Mouse (Mus musculus) ES-Bruce4 (cell line): ENCODE data around the gene Uba2. TPM values are rescaled to one million over a fixed set of nuclear protein-coding genes. Genes with fewer than 3 reads are reported as not detected.
A peak's percentile ranks its signal among the peaks of the same experiment; 100 is the strongest.

Experiments used
- H3K27ac ChIP-seq: 2 replicates; pipeline ENCODE4 v1.5.1; 2012; ENCODE audit warnings: low read length, inconsistent platforms; ENCODE audit not compliant: insufficient read depth
- H3K27me3 ChIP-seq: 2 replicates; pipeline ENCODE4 v1.6.1; 2012; ENCODE audit warnings: mild to moderate bottlenecking, low read length, inconsistent platforms; ENCODE audit not compliant: control insufficient read depth, poor library complexity, insufficient read depth, severe bottlenecking
- H3K36me3 ChIP-seq: 2 replicates; pipeline ENCODE4 v1.6.1; 2012; ENCODE audit warnings: inconsistent platforms, mild to moderate bottlenecking, low read length, moderate library complexity; ENCODE audit not compliant: control insufficient read depth, poor library complexity, insufficient read depth, severe bottlenecking
- H3K4me1 ChIP-seq: one replicate; pipeline ENCODE4 v1.8.1; 2011; ENCODE audit warnings: low read length; ENCODE audit not compliant: control insufficient read depth, insufficient read depth
- H3K4me3 ChIP-seq: 2 replicates; pipeline ENCODE4 v1.5.1; 2011; ENCODE audit warnings: low read depth, mild to moderate bottlenecking, low read length
- H3K9ac ChIP-seq: 2 replicates; pipeline ENCODE4 v1.6.1; 2012; ENCODE audit warnings: low read depth, mild to moderate bottlenecking, inconsistent platforms; ENCODE audit not compliant: poor library complexity, severe bottlenecking
- H3K9me3 ChIP-seq: replicated peaks from 2 replicates; pipeline ENCODE4 v1.6.1; 2012; ENCODE audit warnings: mild to moderate bottlenecking, low read length, inconsistent platforms; ENCODE audit not compliant: control insufficient read depth, poor library complexity, insufficient read depth, severe bottlenecking
- CTCF ChIP-seq: IDR thresholded peaks from one replicate; pipeline ENCODE4 v1.8.1; 2011; ENCODE audit warnings: low read depth, low read length
- EP300 ChIP-seq: IDR thresholded peaks from 2 replicates; pipeline ENCODE4 v1.6.1; 2011; ENCODE audit warnings: low read depth, low read length; ENCODE audit not compliant: insufficient read depth
- POLR2A ChIP-seq: IDR thresholded peaks from one replicate; pipeline ENCODE4 v1.8.1; 2011; ENCODE audit warnings: low read length; ENCODE audit not compliant: insufficient read depth
- polyA plus RNA-seq: library from polyadenylated mRNA; stranded (reverse); fragments of >200 nt; gene quantifications from 2 replicates; pipeline ENCODE4 v1.2.4, GENCODE M21; 2011; ENCODE audit warnings: low read depth; ENCODE audit not compliant: missing spikeins, insufficient read depth, insufficient read length

The Uba2 gene
- polyA plus RNA-seq, 1 experiment: 220 TPM

DNA sequence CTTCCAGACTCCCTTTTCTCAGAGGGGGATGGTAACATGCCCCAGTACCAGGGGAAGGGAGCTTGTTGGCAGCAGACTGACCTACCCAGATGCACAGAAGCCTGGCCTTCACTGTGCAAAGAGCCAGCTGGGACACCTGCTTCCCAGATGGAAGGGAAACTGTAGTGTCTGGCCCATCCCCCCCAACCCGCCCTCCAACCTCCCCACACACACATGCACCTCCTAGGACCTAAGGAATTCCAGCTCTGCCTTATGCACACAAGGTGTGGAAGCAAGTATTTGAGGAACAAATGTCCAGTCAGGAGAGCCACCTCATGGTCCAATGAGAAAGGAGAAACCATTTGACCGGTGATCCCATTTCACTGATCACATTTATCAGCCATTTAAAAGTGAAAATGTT is 35.1 kb downstream of the Uba2 start:
- Histone ChIP-seq H3K9me3 (no peaks in the 10 kb centered on the region), H3K36me3 (no peaks in the 10 kb centered on the region), H3K4me1 (no peaks in the 10 kb centered on the region), H3K27ac (no peak overlapping the region), H3K4me3 (no peak overlapping the region), H3K9ac (no peak overlapping the region), H3K27me3 (no peaks in the 10 kb centered on the region)
- no peak for TF ChIP-seq POLR2A
- no peak for TF ChIP-seq CTCF
- TF ChIP-seq EP300: no peak

DNA sequence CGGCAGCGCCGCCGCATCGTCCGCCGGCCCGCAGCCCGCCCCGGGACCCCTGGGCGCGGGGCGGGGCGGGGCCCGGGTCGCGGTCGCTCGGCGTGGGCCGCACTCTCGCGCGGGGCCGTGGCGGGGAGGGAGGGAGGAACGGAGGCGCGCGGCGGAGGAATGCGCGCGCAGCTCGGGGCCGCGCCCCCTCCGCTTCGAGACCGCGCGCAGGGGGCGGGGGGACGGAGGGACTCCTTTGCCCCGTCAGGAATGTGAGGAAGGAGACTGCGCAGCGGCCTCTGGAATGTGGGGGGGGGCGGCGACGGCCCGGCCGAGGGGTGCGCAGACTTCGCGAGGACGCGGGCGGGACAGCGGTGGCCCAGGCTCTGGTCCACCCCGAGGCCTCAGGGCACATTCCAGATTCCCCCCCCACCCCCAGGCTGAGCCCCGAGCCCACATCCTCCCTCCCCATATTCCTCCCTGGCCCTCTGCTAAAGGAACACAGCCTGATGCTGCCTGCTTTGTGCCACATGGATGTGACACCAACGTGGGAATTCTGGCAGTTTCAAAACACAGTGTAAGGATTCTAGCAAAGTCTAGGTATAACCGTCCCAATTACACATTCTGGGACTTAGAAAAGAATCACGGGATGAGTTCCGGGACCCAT is 36.2 kb downstream of the Uba2 start, which contains the start of gene Wtip:
Wtip (minus strand) TSS at position 152 of the 646 bp plus-strand sequence.
- TF ChIP-seq POLR2A: no peak
- TF ChIP-seq EP300: no peak
- no peak for TF ChIP-seq CTCF
- Histone ChIP-seq H3K9me3 (no peaks in the 10 kb centered on the region), H3K4me1 (no peaks in the 10 kb centered on the region), H3K36me3 (no peaks in the 10 kb centered on the region), H3K9ac (peak within 1 kb of the TSS; percentile 99), H3K4me3 (peak within 1 kb of the TSS; percentile 75), H3K27ac (no peak within 1 kb of the TSS), H3K27me3 (no peaks in the 10 kb centered on the region)

DNA sequence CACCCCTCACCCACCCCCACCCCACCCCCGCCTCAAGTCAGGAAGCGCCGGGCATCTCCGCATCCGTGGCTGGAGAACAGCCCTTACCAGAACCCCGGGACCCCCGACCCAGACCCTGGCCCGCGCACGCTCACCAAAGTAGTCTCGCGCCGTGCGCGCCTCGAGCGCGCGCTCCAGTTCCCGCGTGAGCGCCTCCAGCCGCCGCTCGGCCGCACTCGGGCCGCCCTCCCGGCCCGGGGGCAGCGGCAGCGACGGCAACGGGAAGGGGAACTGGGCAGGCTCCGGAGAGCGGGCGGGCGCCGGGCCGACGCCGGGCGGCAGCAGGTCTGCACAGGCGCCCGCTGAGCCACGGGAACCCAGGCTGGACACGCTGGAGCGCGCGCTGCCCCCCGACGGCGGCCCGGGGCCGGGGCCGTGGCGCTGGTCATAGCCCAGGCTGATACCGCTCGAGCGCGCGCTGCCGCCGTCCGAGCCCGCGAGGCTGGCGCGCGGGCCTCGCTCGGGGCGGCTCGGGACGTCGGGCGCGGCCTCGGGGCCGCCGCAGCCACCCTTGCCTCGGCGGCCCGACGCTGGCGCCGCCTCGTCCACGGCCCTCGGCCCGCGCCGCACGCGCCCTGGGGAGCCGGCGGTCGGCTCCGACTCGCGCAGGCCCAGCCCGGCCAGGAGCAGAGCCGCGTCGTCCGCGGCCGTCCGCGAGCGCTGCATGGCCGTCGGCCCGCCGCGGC is 36.9 kb downstream of the Uba2 start:
- H3K4me3 ChIP-seq: peak overlapping the region; percentile 75
- no peaks in the 10 kb centered on the region for H3K27me3 ChIP-seq
- peak overlapping the region; percentile 99 for H3K9ac ChIP-seq
- no peak overlapping the region for H3K27ac ChIP-seq
- H3K4me1 ChIP-seq: no peaks in the 10 kb centered on the region
- no peaks in the 10 kb centered on the region for H3K36me3 ChIP-seq
- TF ChIP-seq CTCF: no peak
- TF ChIP-seq EP300: no peak
- TF ChIP-seq POLR2A: no peak
- H3K9me3 ChIP-seq: no peaks in the 10 kb centered on the region

DNA sequence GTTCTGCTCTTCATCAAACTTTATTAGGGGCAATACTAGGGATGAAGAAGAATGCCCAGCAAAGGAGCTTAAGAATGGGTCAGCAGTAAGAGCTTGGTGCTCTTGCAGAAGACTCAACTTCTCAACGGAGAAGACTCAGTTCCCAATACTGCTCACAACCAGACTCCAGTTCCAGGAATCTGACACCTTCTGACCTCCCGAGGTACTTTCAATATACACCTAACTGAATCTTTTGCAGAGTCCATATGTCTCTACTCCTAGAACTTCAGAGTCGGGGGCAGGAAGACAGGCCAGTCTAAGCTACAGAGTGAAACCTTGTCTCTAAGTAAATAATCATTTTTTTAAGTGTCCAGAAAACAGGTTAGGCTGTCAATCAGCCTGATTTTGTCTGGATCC is 37.4 kb downstream of the Uba2 start:
- TF ChIP-seq CTCF: no peak
- TF ChIP-seq EP300: no peak
- no peak for TF ChIP-seq POLR2A
- Histone ChIP-seq H3K27ac (no peak overlapping the region), H3K9ac (peak overlapping the region; percentile 99), H3K27me3 (no peaks in the 10 kb centered on the region), H3K4me3 (peak overlapping the region; percentile 75), H3K4me1 (no peaks in the 10 kb centered on the region), H3K36me3 (no peaks in the 10 kb centered on the region), H3K9me3 (no peaks in the 10 kb centered on the region)

DNA sequence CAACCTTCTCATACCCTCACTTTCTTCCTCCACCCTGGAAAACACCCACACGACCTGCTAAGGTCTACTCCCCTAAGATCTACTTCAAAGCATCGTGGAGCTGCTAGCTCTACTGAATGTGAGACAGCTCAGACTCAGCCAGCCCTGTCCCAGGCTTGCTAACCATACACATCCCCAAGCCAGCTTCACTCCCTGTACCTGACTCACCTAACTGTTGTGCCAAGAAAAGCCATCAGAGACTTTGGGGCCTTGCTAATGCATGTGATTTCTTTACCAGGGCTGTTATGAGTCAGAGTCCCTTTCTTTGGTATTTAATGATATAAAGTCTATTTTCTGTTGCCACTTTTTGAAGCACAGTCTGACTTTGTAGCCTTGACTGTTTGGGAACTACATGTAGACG is 38.3 kb downstream of the Uba2 start:
- 0 out of 2 replicates have a peak, but pooled peaks cover 3% of the 10 kb centered on the region for H3K9me3 ChIP-seq
- H3K4me1 ChIP-seq: no peaks in the 10 kb centered on the region
- H3K27ac ChIP-seq: no peak overlapping the region
- H3K4me3 ChIP-seq: no peak overlapping the region
- no peaks in the 10 kb centered on the region for H3K27me3 ChIP-seq
- no peak overlapping the region for H3K9ac ChIP-seq
- no peak for TF ChIP-seq CTCF
- no peak for TF ChIP-seq EP300
- H3K36me3 ChIP-seq: no peaks in the 10 kb centered on the region

DNA sequence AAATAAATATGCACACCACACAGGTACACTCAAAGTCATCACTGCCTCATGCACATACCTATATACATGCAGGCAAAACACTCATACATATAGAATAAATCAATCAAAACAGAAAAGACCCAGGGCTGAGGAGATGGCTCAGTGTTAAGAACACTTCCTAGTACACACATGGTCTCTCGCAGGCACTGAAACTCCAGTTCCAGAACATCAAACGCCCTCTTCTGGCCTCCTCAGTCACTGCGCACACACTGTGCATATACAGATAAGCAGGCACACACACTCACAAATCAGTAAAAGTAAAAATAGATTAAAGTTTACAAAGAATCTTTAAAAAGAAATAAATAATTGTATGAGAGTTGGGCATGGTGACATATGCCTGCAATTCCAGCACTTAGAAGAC is 43.1 kb downstream of the Uba2 start:
- Histone ChIP-seq H3K9ac (no peak overlapping the region), H3K4me1 (no peaks in the 10 kb centered on the region), H3K9me3 (0 out of 2 replicates have a peak, but pooled peaks cover 3% of the 10 kb centered on the region), H3K27me3 (no peaks in the 10 kb centered on the region), H3K36me3 (no peaks in the 10 kb centered on the region), H3K4me3 (no peak overlapping the region), H3K27ac (no peak overlapping the region)
- TF ChIP-seq CTCF (peak; percentile 8), EP300 (no peak), POLR2A (no peak)
